Mouse (Mus musculus) kidney, embryonic 14.5 days (tissue): ENCODE results near the gene Gm11985. TPM values are rescaled to one million over a fixed set of nuclear protein-coding genes. Genes with fewer than 3 reads are reported as not detected.

Source experiments
- polyA plus RNA-seq: library from polyadenylated mRNA; unstranded; fragments of >200 nt; fragmentation: Nextera tagmentation; extraction: Ambion mirVana; gene quantifications from 2 replicates; pipeline ENCODE4 v1.2.1, GENCODE M21; 2014

Gm11985 gene
- polyA plus RNA-seq, 1 experiment from 2014 or later = not detected

Other genes with a start within 250 kb of the Gm11985 start
- 1.2 and 2.3 TPM in 2 replicates for gene Adcy1, start 125.1 kb downstream of the Gm11985 start, polyA plus RNA-seq
- gene Igfbp1, start 9.2 kb upstream of the Gm11985 start, polyA plus RNA-seq = 2.5 and 3.3 TPM in 2 replicates
- 45.2 and 70.4 TPM in 2 replicates for gene Igfbp3, start 25.4 kb upstream of the Gm11985 start, polyA plus RNA-seq